Comparison of ENCODE assay signal across 9 mouse cellular contexts in the genomic region with DNA sequence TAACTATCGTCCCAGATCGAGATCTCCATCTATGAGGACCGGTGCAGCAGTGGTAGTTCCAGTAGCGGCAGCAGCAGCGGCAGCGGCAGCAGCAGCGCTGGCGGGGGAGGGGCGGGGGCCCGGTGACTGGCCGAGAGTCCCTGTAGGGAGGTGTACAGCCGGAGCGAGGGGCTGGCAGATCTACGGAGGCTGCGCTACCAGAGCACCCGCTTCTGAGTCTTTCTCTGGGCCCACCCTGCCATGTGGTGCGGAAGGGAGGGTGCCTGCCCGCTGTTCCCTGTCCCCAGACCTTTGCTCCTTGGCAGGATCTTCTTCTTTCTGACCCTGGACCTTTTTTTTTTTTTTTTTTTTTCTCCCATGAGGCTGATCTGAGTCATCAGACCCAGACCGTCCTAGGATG. TPM values are rescaled to one million over a fixed set of nuclear protein-coding genes. Genes with fewer than 3 reads are reported as not detected.
DNase-seq lines count a peak whose midpoint lies in the region; ATAC-seq and TF ChIP-seq lines count a peak whose summit lies in the region.
"Had no signal": no experiment of that assay in that cellular context is flagged by ENCODE, and none has a peak within 500 bp of the region (broad histone marks: within the 10 kb centered on the region; RNA-seq: fewer than 3 reads in every experiment).

No protein-coding gene starts in this region.

- ATAC-seq in embryonic facial prominence, embryonic 14.5 days (ENCODE audit: low read depth) = 0 out of 2 replicates have a peak, but pooled peaks have one; percentile 7
- ATAC-seq in hindbrain, postnatal 0 days = no peak
- no peak for ATAC-seq in liver, embryonic 12.5 days
- no peak for ATAC-seq in erythroid progenitor cell, adult 5-6 weeks (replicated peaks; ENCODE audit: low FRiP score, poor library complexity, severe bottlenecking)

- no peak for TF ChIP-seq CTCF in hindbrain, postnatal 0 days (IDR thresholded peaks at IDR 0.05; ENCODE audit: low read depth)

- H3K4me2 ChIP-seq in embryonic facial prominence, embryonic 14.5 days (ENCODE audit: low read depth, low read length) = peak overlapping the region; percentile 46
- H3K4me2 ChIP-seq in hindbrain, postnatal 0 days (ENCODE audit: low read depth, low read length) = peak overlapping the region; percentile 38; the same call in 1 of the 2 replicates
- H3K4me2 ChIP-seq in liver, embryonic 12.5 days = peak overlapping the region; percentile 35; the same call in 1 of the 2 replicates

- no peaks in the 10 kb centered on the region; the same call in 1 of the 2 replicates for H3K27me3 ChIP-seq in embryonic facial prominence, embryonic 14.5 days (replicated peaks; ENCODE audit: control insufficient read depth, insufficient read depth, low read length)
- no peaks in the 10 kb centered on the region for H3K27me3 ChIP-seq in hindbrain, postnatal 0 days (ENCODE audit: insufficient read depth, low read length)
- peaks cover 41% of the 10 kb centered on the region for H3K27me3 ChIP-seq in liver, embryonic 12.5 days (replicated peaks)

- no peaks in the 10 kb centered on the region for H3K4me1 ChIP-seq in embryonic facial prominence, embryonic 14.5 days (ENCODE audit: control insufficient read depth, insufficient read depth, low read length)
- no peaks in the 10 kb centered on the region for H3K4me1 ChIP-seq in hindbrain, postnatal 0 days (ENCODE audit: insufficient read depth, low read length)
- no peaks in the 10 kb centered on the region for H3K4me1 ChIP-seq in liver, embryonic 12.5 days

- 0% methylated on average over 8 of the region's 19 CpGs for WGBS in embryonic facial prominence, embryonic 14.5 days
- WGBS in hindbrain, postnatal 0 days = 7% methylated on average over 18 of the region's 19 CpGs
- WGBS in liver, embryonic 12.5 days (ENCODE audit: insufficient replicate concordance) = 5% methylated on average over 19 of the region's 19 CpGs

- H3K27ac ChIP-seq in embryonic facial prominence, embryonic 14.5 days (replicated peaks; ENCODE audit: low read depth, low read length) = no peak overlapping the region
- H3K27ac ChIP-seq in hindbrain, postnatal 0 days = no peak overlapping the region
- H3K27ac ChIP-seq in liver, embryonic 12.5 days = no peak overlapping the region

- no peaks in the 10 kb centered on the region for H3K9me3 ChIP-seq in embryonic facial prominence, embryonic 14.5 days (ENCODE audit: control insufficient read depth, low read length)
- no peaks in the 10 kb centered on the region for H3K9me3 ChIP-seq in hindbrain, postnatal 0 days (ENCODE audit: low read length)
- H3K9me3 ChIP-seq in liver, embryonic 12.5 days (replicated peaks) = no peaks in the 10 kb centered on the region

- H3K36me3 ChIP-seq in embryonic facial prominence, embryonic 14.5 days (ENCODE audit: control insufficient read depth, insufficient read depth, low read length) = no peaks in the 10 kb centered on the region
- peaks cover 4% of the 10 kb centered on the region; the same call in 1 of the 2 replicates for H3K36me3 ChIP-seq in hindbrain, postnatal 0 days (ENCODE audit: insufficient read depth, low read length)
- no peaks in the 10 kb centered on the region for H3K36me3 ChIP-seq in liver, embryonic 12.5 days

- peak; percentile 27 for DNase-seq in urinary bladder, adult 2 months (ENCODE audit: low spot score)
- no peak for DNase-seq in urinary bladder, postnatal 10 days (ENCODE audit: low spot score)
- no peak for DNase-seq in embryonic facial prominence, embryonic 14.5 days (ENCODE audit: low spot score)
- no peak for DNase-seq in hindbrain, postnatal 0 days (ENCODE audit: low spot score)
- no peak for DNase-seq in natural killer cell, adult 2 months (ENCODE audit: low spot score in 2 of 2)
- DNase-seq in T-cell, adult 2 months (ENCODE audit: low spot score) = no peak

- H3K9ac ChIP-seq in embryonic facial prominence, embryonic 14.5 days (ENCODE audit: low read depth, low read length) = no peak overlapping the region; the same call in 1 of the 2 replicates
- no peak overlapping the region for H3K9ac ChIP-seq in hindbrain, postnatal 0 days (replicated peaks; ENCODE audit: low read length)
- no peak overlapping the region for H3K9ac ChIP-seq in liver, embryonic 12.5 days

- no peak overlapping the region for H3K4me3 ChIP-seq in embryonic facial prominence, embryonic 14.5 days (ENCODE audit: low read depth, low read length)
- H3K4me3 ChIP-seq in hindbrain, postnatal 0 days (ENCODE audit: low read length) = no peak overlapping the region
- no peak overlapping the region for H3K4me3 ChIP-seq in liver, embryonic 12.5 days

RNA-seq across cellular contexts. Expression of a gene that starts 21.0 kb away (rescaled TPM):
- polyA plus RNA-seq in urinary bladder, adult 2 months (2012; rRNA removed) = 0.10 TPM in 2 replicates
- polyA plus RNA-seq in embryonic facial prominence, embryonic 14.5 days (2014; fragmentation: Nextera tagmentation; extraction: Ambion mirVana) = 3.0 and 3.2 TPM in 2 replicates
- 80.0 and 84.8 TPM in 2 replicates for total RNA-seq in hindbrain, postnatal 0 days (2014; rRNA removed)
- polyA plus RNA-seq in hindbrain, postnatal 0 days (2015; fragmentation: Nextera tagmentation; extraction: Ambion mirVana) = 58.7 and 62.4 TPM in 2 replicates
- 0.04 TPM in 1 of 2 replicates, not detected in the other for polyA plus RNA-seq in liver, embryonic 12.5 days (2016; fragmentation: Nextera tagmentation; extraction: Ambion mirVana)
- total RNA-seq in erythroid progenitor cell, adult 5-6 weeks (2015; ENCODE audit: low replicate concordance) = not detected in 2 replicates
- not detected in 2 replicates for total RNA-seq in erythroid progenitor cell, adult 5-6 weeks (2017; ENCODE audit: low replicate concordance)
- polyA plus RNA-seq: liver, embryonic 16.5 days had no signal

Comparison
In these comparisons a context has a peak if more than half of its experiments do, and no peak if none do; other contexts are left out.
1. RNA of a gene that starts 21.0 kb away (polyA plus RNA-seq): 58.7 to 62.4 TPM in hindbrain, postnatal 0 days; 3.0 to 3.2 TPM in embryonic facial prominence, embryonic 14.5 days, 0.10 TPM in urinary bladder, adult 2 months and 0.04 TPM in liver, embryonic 12.5 days; every median in the first group is over 10 times any median in the second.
2. Peak in every context shown above with its lines, with median percentiles within 50 percentile points of each other: H3K4me2 ChIP-seq.